Mouse (Mus musculus): ENCODE measurements around the gene Usp18.

DNA sequence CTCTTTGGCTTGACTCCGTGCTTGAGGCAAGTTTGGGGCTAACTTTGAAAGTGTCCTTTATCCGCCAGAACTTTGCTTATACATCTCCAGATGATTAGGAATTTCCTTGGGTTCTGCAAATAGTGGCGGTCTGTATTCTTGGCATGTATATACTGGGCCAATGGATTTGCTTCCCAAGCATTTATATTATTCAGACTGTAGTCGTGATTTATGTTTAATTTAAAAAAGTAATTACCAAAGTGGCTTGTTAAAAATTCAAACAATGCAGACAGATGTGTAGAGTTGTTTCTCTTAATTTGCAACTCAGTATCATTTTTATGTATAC is 293 bp downstream of the Usp18 start:
- TF ChIP-seq CTCF (IDR thresholded peaks at IDR 0.05; ENCODE audit: low read depth) (no peak), EP300 (IDR thresholded peaks at IDR 0.05; ENCODE audit: low read depth) (no peak)
